Mouse (Mus musculus): ENCODE results near the gene Abhd17a. TPM values are rescaled to one million over a fixed set of nuclear protein-coding genes. Genes with fewer than 3 reads are reported as not detected.
A peak's percentile ranks its signal among the peaks of the same experiment; 100 is the strongest.

The Abhd17a gene
- total and polyA plus RNA-seq, 3 experiments, result 37.2 to 49.1 (median 48.0) TPM

GRCm38 (mm10) chr10:80625764-80626163 is 35.6 kb upstream of the Abhd17a start:
- no peak overlapping the region for H3K4me3 ChIP-seq (replicated peaks in 1 of 3; ENCODE audit: low read depth in 2 of 3, low read length in 2 of 3, poor library complexity in 1 of 3)
- no peaks in the 10 kb centered on the region for H3K27me3 ChIP-seq (replicated peaks)
- no peak overlapping the region for H3K9ac ChIP-seq (ENCODE audit: insufficient read depth, low read depth)
- H3K36me3 ChIP-seq (replicated peaks in 1 of 2; ENCODE audit: control insufficient read depth in 1 of 2, insufficient read depth in 1 of 2, low read length in 1 of 2), result peaks cover 10 to 62% of the 10 kb centered on the region in 2 experiments
- peaks cover 33 to 54% of the 10 kb centered on the region in 2 experiments for H3K4me1 ChIP-seq (ENCODE audit: control insufficient read depth in 1 of 2, insufficient read depth in 2 of 2)
- H3K27ac ChIP-seq (ENCODE audit: insufficient read depth, low read depth), result no peak overlapping the region
- in situ Hi-C loops (cut with MboI; ENCODE audit: low pct_ligation_motif_present, low pct_unique_long_range_greater_than_20kb, low sequenced_read_pairs) (no loop called here), dilution Hi-C loops (cut with MboI; ENCODE audit: extremely low pct_ligation_motif_present, extremely low pct_unique_long_range_greater_than_20kb, low sequenced_read_pairs) (no loop called here)
- DNase-seq (ENCODE audit: extremely low read depth), result no peak
- H3K79me2 ChIP-seq (replicated peaks; ENCODE audit: control insufficient read depth, extremely low read depth, insufficient read depth, poor library complexity, severe bottlenecking), result peaks cover 33% of the 10 kb centered on the region
- no peak overlapping the region for H3K4me2 ChIP-seq (ENCODE audit: insufficient read depth, low read depth, poor library complexity, severe bottlenecking)
- TF ChIP-seq ZKSCAN1 (IDR thresholded peaks at IDR 0.05; ENCODE audit: borderline replicate concordance, low read depth, low read length) (no peak), NRF1 (IDR thresholded peaks at IDR 0.05; ENCODE audit: low read depth, low read length) (no peak), MYC (IDR thresholded peaks at IDR 0.05; ENCODE audit: low read depth, low read length) (no peak), USF2 (conservative IDR thresholded peaks at IDR 0.05; ENCODE audit: low read depth, low read length) (no peak), EP300 (IDR thresholded peaks at IDR 0.05; ENCODE audit: low read length) (no peak), ZMIZ1 (IDR thresholded peaks at IDR 0.05; ENCODE audit: low read depth, low read length) (no peak), SMC3 (IDR thresholded peaks at IDR 0.05; ENCODE audit: low read depth, low read length) (no peak), RAD21 (IDR thresholded peaks at IDR 0.05; ENCODE audit: low read depth, low read length) (no peak), MAFK (IDR thresholded peaks at IDR 0.05; ENCODE audit: insufficient replicate concordance, low read length) (no peak), E2F4 (IDR thresholded peaks at IDR 0.05; ENCODE audit: insufficient replicate concordance, low read depth, low read length) (no peak), ZNF384 (IDR thresholded peaks at IDR 0.05; ENCODE audit: low read depth, low read length) (no peak)
- H3K9me3 ChIP-seq (replicated peaks; ENCODE audit: low read length), result no peaks in the 10 kb centered on the region

- in situ Hi-C loops (cut with MboI; ENCODE audit: low pct_ligation_motif_present, low pct_unique_long_range_greater_than_20kb, low sequenced_read_pairs) (no loop called here), dilution Hi-C loops (cut with MboI; ENCODE audit: extremely low pct_ligation_motif_present, extremely low pct_unique_long_range_greater_than_20kb, low sequenced_read_pairs) (no loop called here)
- H3K79me2 ChIP-seq (replicated peaks; ENCODE audit: control insufficient read depth, extremely low read depth, insufficient read depth, poor library complexity, severe bottlenecking), result peaks cover 33% of the 10 kb centered on the region
- H3K27ac ChIP-seq (ENCODE audit: insufficient read depth, low read depth), result peak overlapping the region; percentile 78
- H3K4me3 ChIP-seq (replicated peaks in 1 of 3; ENCODE audit: low read depth in 2 of 3, low read length in 2 of 3, poor library complexity in 1 of 3), result peak overlapping the region; percentile 87 to 99 (median 99)
- peak; percentile 69 for DNase-seq (ENCODE audit: extremely low read depth)
- peaks cover 27 to 53% of the 10 kb centered on the region in 2 experiments for H3K4me1 ChIP-seq (ENCODE audit: control insufficient read depth in 1 of 2, insufficient read depth in 2 of 2)
- no peaks in the 10 kb centered on the region for H3K27me3 ChIP-seq (replicated peaks)
- H3K4me2 ChIP-seq (ENCODE audit: insufficient read depth, low read depth, poor library complexity, severe bottlenecking), result peak overlapping the region; percentile 66
- H3K36me3 ChIP-seq (replicated peaks in 1 of 2; ENCODE audit: control insufficient read depth in 1 of 2, insufficient read depth in 1 of 2, low read length in 1 of 2), result peaks cover 3 to 41% of the 10 kb centered on the region in 2 experiments
- no peaks in the 10 kb centered on the region for H3K9me3 ChIP-seq (replicated peaks; ENCODE audit: low read length)
- H3K9ac ChIP-seq (ENCODE audit: insufficient read depth, low read depth), result peak overlapping the region; percentile 99
- TF ChIP-seq ELF1 (IDR thresholded peaks at IDR 0.05; ENCODE audit: low read depth, low read length) (peak; percentile 83), ZKSCAN1 (IDR thresholded peaks at IDR 0.05; ENCODE audit: borderline replicate concordance, low read depth, low read length) (no peak), SIN3A (IDR thresholded peaks at IDR 0.05; ENCODE audit: low read length) (peak; percentile 94), USF1 (IDR thresholded peaks at IDR 0.05; ENCODE audit: low read depth, low read length) (no peak), MXI1 (IDR thresholded peaks at IDR 0.05; ENCODE audit: low read depth, low read length) (peak; percentile 83), TBP (conservative IDR thresholded peaks at IDR 0.05; ENCODE audit: low read depth, low read length) (no peak), EP300 (IDR thresholded peaks at IDR 0.05; ENCODE audit: low read length) (no peak), E2F4 (IDR thresholded peaks at IDR 0.05; ENCODE audit: insufficient replicate concordance, low read depth, low read length) (no peak), CHD2 (IDR thresholded peaks at IDR 0.05; ENCODE audit: low read length) (no peak; the same call in 1 of the 2 replicates), JUND (conservative IDR thresholded peaks at IDR 0.05; ENCODE audit: low read depth, low read length) (no peak), UBTF (IDR thresholded peaks at IDR 0.05; ENCODE audit: low read depth, low read length) (no peak), MEF2A (IDR thresholded peaks at IDR 0.05; ENCODE audit: borderline replicate concordance, low read depth, low read length) (no peak), IRF4 (IDR thresholded peaks at IDR 0.05; ENCODE audit: low read depth, low read length) (peak; percentile 29), USF2 (conservative IDR thresholded peaks at IDR 0.05; ENCODE audit: low read depth, low read length) (no peak), JUN (IDR thresholded peaks at IDR 0.05; ENCODE audit: insufficient read depth, low read depth, low read length) (no peak), MAFK (IDR thresholded peaks at IDR 0.05; ENCODE audit: insufficient replicate concordance, low read length) (no peak), BHLHE40 (IDR thresholded peaks at IDR 0.05; ENCODE audit: low read depth, low read length) (no peak; the same call in 1 of the 2 replicates), CTCF (conservative IDR thresholded peaks at IDR 0.05 in 1 of 2, IDR thresholded peaks at IDR 0.05 in 1 of 2; ENCODE audit: low read depth in 2 of 2, low read length in 2 of 2) (0 out of 4 replicates have a peak, but pooled peaks of 1 of the 2 experiments have one; percentile 13), RAD21 (IDR thresholded peaks at IDR 0.05; ENCODE audit: low read depth, low read length) (no peak), KAT2A (IDR thresholded peaks at IDR 0.05; ENCODE audit: insufficient replicate concordance, low read length) (no peak), ETS1 (conservative IDR thresholded peaks at IDR 0.05; ENCODE audit: low read depth, low read length) (no peak), SMC3 (IDR thresholded peaks at IDR 0.05; ENCODE audit: low read depth, low read length) (no peak), PAX5 (IDR thresholded peaks at IDR 0.05; ENCODE audit: low read length) (no peak), MYC (IDR thresholded peaks at IDR 0.05; ENCODE audit: low read depth, low read length) (peak; percentile 28; the same call in 1 of the 2 replicates), HCFC1 (IDR thresholded peaks at IDR 0.05; ENCODE audit: low read depth, low read length) (peak; percentile 52), MAX (IDR thresholded peaks at IDR 0.05; ENCODE audit: low read length) (no peak; the same call in 1 of the 2 replicates), NRF1 (IDR thresholded peaks at IDR 0.05; ENCODE audit: low read depth, low read length) (peak; percentile 36; the same call in 1 of the 2 replicates)
Measured at GRCm38 (mm10) chr10:80623457-80624191, 33.5 kb upstream of the Abhd17a start.

Data from CH12.LX (cell line).